Mouse (Mus musculus): ENCODE data around the gene Hyal1.
A peak's percentile ranks its signal among the peaks of the same experiment; 100 is the strongest.

- TF ChIP-seq CTCF (conservative IDR thresholded peaks at IDR 0.05; ENCODE audit: insufficient read depth, insufficient read length, low read depth, low read length) (peak; percentile 27; the same call in 1 of the 2 replicates), POLR2A (IDR thresholded peaks at IDR 0.05; ENCODE audit: low read depth, low read length) (no peak)
These were observed 36.3 kb downstream of the Hyal1 start for GRCm38 (mm10) chr9:107612945-107613569.

Measured in kidney, adult 2 months (tissue).